Mouse (Mus musculus) megakaryocyte progenitor cell, adult 5-6 weeks (primary cell): ENCODE results near the gene Shb. TPM values are rescaled to one million over a fixed set of nuclear protein-coding genes. Genes with fewer than 3 reads are reported as not detected.
A peak's percentile ranks its signal among the peaks of the same experiment; 100 is the strongest.

Source experiments
- ATAC-seq: replicated peaks from 2 replicates; pipeline ENCODE4 v1.8.0; 2016; ENCODE audit warnings: mild to moderate bottlenecking, moderate TSS enrichment, inconsistent platforms; ENCODE audit not compliant: poor library complexity
- total RNA-seq, 2 experiments: library from RNA; stranded (forward) in 1 of 2; stranded (reverse) in 1 of 2; fragments of 157-497, 149-512 nt in 1 of 2; fragments of 200-1000 nt in 1 of 2; gene quantifications; 2 replicates each; pipeline versions ENCODE4 v1.2.3 to v1.2.4; 2015 to 2017

The Shb gene
- total RNA-seq, 2 experiments from 2014 or later, result 1.5 to 2.0 TPM

GRCm38 (mm10) chr4:45487681-45488081, 44.6 kb downstream of the Shb start:
- peak; percentile 77 for ATAC-seq

GRCm38 (mm10) chr4:45485024-45485423, 47.2 kb downstream of the Shb start:
- no peak for ATAC-seq

GRCm38 (mm10) chr4:45483271-45484245, 48.7 kb downstream of the Shb start:
- ATAC-seq, result no peak

DNA sequence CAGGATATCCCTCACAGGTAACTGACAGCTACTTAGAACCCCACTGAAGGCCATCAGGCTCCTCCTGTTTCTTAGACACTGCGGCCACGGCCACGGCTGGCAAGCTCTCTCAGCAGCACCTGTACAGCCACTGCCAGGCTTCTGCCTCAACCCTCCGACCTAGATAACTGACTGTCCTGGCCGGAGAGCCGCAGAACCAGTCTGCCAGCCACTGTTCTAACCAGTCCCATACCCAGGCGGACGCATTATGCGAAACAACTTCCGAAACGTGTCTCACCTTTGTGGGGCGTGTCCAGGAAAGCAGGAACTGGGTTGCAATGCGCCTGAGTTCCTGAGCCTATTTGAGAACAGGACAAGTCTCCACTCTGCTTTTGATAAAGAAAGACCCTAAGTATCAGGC, 50.0 kb downstream of the Shb start:
- ATAC-seq, result no peak

GRCm38 (mm10) chr4:45481431-45481830, 50.8 kb downstream of the Shb start:
- no peak for ATAC-seq

DNA sequence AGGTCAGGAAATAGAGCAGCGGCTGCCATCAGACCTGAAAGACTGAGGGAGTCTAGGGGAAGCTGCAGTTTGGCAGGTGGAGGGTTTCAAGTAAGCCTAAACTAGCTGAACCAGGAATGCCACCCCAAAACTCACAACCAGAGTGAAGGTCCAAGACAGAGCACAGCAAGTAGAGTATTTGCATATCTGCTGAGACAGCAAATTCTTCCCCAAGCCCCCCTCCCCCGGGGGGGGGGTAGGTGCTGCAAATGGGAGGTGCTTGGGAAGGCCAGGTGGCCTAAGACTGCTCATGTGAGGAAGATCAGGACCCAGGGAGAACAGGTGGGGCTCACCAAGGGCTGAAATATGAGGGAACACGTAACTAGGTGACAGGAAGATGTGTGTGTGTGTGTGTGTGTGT, 51.7 kb downstream of the Shb start:
- no peak for ATAC-seq

DNA sequence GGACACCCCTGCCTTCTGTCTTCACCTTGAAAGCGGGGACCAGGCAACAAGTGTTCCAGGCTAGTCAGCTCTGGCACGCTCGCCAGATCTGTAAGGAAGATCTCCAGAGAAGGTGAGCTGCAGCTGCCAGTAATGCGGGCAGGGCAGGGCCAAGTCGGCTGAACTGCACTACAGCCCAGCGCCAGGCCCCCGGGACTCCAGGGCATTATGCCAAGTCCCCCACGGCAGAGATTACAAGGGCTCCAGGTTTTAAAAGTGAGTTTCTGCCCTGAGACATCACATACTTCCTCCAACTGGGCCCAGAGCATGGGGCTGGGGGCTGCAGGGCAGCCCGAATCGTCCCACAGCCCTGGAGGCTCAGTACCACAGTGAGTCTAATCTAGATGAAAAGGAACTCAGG, 52.8 kb downstream of the Shb start:
- no peak for ATAC-seq

DNA sequence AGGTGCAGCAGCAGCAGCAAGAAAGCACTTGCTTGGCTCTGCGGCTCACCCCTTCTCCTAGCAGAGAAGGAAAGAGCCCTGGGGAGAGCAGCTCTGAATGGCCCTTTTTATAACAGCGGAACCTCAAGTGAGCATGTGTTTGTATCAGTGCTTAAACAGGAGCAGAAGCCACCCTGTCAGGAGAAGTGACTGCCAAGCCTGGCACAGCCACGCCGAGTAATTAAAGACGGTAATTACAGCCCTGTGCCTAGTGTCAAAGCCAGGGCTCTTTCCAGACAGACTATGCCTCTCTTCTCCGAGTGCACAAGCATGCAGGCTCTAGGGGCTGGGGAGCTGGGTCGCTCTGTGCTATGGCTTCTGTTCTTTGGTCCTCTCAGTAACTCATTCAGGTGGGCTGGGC, 54.1 kb downstream of the Shb start:
- ATAC-seq, result no peak

DNA sequence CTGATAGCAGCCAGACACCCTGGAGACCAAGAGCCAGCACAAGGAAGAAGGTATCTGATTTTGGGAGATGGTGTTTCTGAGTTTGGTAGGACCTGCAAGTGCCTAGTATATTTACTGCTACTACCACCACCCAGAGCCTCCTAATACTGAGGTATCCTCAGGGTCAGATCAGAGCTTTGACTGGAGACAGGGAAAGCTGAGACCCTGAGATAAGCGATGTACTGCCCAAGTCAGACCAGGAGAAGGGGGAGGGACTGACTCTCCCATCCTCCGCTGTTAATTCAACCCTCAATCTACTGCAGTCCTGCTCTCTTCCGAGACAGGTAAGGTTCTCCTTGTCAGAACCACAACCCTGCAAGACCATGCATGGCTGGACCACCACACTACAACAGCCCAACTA, 55.2 kb downstream of the Shb start:
- no peak for ATAC-seq

DNA sequence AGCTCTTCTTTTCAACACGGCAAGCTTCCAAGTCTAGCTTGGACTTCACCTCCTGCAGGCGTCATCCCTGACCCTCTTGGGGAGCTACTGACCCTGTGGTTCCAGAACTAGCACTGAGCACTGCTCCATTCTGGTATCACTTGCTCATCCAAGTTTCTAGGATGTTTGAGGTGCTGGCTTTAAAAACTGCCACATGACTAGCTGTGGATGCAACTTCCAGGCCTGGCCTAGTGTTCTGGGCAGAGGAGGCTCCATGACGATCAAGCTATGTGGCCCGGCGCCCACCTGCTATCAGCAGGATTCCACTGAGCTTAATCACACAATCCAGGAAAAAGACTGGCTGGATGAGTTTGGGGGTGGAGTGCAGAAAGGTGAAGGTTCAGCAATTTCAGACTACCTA, 57.4 kb downstream of the Shb start:
- ATAC-seq, result no peak

GRCm38 (mm10) chr4:45474131-45474530, 58.1 kb downstream of the Shb start:
- ATAC-seq, result no peak

DNA sequence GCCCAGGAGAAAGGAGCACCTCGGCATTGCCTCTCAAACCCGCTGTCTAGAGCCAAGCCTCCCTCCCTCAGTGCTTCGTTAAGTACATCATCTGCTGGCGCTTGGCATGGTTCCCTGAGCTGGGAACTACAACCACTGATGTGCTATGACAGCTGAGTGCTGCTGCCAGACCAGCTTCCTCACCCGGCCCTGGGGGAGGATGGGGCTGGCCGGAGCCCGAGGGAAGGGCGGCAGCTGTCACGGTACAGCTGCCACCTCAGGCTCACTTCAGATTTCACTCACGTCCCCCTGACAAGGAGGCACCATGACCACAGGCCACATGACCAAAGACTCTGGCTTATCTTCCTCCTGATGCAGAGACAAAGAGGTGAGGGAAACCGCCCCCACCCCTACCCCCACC, 59.1 kb downstream of the Shb start:
- ATAC-seq, result peak; percentile 63

DNA sequence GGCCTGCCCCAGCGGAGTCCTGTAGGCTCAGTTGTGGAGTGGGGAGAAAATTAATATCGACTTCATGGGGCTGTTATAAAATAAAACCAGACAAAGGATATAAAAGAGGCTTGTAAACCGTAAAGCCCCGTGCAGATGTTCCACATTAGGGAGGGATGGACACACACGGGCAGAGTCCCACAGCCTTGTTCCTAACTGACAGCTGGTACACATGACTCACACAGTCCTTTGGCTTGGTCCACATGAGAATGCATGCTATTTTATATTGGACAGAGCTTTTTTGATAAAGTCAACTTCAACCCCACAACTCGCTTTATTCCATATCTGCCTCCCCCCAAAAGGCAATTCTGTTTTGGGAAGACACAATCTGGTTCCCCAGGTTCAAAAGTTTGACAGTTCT, 59.6 kb downstream of the Shb start:
- no peak for ATAC-seq

DNA sequence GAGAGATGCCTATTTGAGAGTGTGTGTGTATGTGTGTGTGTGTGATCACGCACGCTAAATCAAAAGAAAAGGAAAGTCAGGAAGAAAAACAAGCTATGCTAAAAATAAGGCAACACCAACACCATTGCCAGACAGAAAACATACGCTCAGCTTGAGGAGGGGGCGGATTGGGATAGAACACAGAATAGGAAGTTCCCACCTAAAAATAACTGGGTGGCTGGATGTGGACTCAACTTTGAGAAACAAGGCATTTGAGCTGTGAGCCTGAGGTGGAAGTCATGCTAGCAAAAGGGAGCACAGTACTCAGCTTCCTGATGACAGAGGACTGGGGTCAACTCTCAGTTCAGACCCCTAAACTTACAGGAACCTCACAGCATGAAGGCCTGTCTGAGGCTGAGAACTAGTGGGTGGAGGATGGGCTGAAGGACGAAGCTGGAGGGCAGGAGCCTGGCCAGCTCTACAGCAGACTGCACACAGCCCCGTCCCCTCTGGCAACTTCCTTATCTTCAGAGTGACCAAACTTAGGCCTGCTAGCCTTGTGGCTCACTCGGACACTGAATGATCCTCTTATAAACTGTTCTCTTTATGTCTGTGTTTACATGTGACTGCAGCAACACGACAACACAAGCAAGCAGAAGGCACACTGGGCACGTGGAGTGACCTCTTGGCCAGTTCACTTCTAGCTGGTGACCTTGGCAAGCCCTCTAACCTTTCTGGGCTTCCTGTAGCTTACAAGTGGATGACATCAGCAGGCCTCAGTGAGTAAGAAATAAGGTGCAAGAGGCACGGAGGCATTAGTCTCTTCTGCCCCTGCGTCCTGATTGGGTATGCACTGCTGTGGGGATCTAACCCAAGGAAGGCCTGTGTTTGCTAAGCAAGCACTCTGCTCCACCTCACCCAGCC, 60.4 kb downstream of the Shb start:
- ATAC-seq, result no peak

DNA sequence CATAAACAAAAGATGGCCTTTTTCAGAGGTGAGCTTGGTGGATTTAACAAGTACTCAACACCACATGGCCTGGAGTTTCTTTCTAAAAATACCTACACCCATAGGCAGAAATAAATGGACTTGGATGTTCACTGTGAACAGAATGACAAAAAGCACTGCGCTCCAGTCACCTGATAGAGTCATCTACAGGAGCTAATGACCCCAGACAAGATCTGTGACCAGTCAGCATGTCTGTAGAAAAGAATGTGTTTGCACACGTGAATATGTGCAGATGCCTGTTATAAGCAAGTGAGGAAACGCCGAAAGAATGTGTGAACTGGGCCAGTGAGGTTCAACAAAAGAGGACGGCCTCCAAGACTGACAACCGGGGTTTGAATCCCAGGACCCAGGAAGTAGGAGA, 63.2 kb downstream of the Shb start:
- ATAC-seq, result no peak

- ATAC-seq, result no peak
Measured at GRCm38 (mm10) chr4:45468507-45468906, 63.8 kb downstream of the Shb start.

DNA sequence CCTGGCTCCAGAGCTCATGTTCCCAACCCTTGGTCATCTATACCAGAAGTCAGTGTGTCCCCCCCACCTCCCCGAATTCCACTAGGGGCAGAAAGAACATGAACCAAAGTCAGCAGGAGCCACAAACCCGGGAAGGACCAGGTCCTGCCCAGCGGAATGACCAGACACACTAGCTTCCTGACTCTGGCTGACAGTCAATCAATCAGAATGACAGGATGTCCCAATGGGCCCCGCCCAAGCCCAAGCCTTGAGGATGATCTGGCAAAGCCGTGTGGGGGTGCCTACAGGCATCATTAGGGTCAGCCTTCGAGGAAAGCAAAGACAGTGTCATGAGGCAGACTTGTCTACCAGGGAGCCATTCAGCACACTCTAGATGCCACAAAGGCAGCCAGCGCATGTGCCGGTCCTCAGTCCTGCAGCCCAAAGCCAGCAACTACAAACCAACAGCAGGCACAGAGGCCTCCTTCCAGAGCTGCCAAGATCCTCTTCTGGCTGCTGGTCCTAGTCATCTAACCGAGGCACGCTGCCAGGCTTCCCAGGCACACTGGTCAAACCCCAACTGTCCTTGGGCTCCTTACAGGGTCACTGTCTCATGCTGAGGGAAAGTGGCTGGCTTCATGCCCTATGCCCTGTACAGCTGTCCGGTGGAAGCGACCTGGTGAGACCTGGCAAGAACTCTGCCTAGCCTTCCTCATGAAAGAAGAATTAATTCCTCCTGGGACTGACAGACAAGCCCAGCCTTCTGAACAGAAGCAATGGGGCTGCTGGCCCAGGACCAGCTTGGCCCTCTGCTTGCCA, 65.0 kb downstream of the Shb start:
- no peak for ATAC-seq

GRCm38 (mm10) chr4:45464941-45465340, 67.3 kb downstream of the Shb start:
- no peak for ATAC-seq

DNA sequence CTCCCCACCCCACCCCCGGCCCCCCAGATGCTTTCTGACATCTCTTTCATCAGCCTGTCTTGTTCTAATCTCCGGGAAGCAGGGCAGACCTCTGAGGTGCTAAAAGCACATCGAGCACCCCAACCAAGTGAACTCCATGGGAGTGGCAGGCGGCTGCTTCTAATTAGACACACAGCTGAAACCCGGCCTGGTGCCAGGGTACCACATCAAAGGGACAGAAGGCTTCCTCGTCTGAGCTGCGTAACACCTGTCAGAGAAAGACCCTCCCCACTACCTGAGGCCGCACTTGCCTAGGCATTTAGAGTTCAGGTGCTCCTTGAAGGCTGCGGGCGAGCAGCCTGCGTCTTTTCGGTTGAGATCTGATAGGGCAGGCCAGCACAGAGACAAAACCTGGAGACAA, 67.7 kb downstream of the Shb start:
- ATAC-seq, result no peak

- no peak for ATAC-seq
Measured at GRCm38 (mm10) chr4:45464123-45464522, 68.1 kb downstream of the Shb start.

- peak; percentile 94 for ATAC-seq
Measured at GRCm38 (mm10) chr4:45462628-45463027, 69.6 kb downstream of the Shb start.
